Mouse (Mus musculus): Measurements from ENCODE around the gene Ppp1r13l. TPM values are rescaled to one million over a fixed set of nuclear protein-coding genes. Genes with fewer than 3 reads are reported as not detected.

Ppp1r13l gene
- polyA plus RNA-seq (2016; fragmentation: Nextera tagmentation; extraction: Ambion mirVana), result 1.7 and 1.9 TPM in 2 replicates

DNA sequence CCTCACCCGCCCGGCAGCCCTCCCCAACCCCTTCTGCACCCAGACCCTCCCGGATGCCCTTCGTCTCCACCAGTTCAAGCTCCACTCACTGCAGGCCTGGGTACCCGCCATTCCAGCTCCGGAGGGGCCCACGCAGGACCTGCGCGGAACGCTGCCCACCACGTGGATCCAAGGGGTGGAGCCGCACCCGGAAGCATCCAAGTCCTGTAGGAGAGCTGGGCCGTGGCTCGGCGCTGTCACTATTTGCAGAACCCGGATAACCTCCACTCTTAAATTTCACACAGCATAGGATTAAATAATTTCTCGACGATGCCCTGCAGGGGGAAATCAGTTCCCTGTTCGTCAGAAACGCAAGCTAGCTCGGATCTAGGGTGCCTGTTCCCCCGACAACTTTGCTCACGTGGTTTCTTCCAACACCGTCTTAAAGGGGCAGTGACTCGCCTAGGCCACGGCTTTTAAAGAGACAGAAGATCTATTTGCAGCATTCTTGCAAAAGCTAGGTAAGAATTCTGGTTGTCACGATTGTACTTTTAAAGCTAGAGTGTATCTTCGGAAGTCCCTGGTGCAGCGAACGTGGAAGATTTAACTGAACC is at the start of gene Ppp1r13l, which contains the start of gene Cd3eap:
Gene Ppp1r13l (plus strand): TSS at position 451 of the 593 bp plus-strand sequence.
Gene Cd3eap (minus strand): TSS at position 185 of the 593 bp plus-strand sequence.
- Histone ChIP-seq H3K27ac (peak within 1 kb of the TSS; percentile 82), H3K9me3 (replicated peaks) (no peaks in the 10 kb centered on the region), H3K36me3 (peaks cover 35% of the 10 kb centered on the region), H3K4me1 (peaks cover 64% of the 10 kb centered on the region), H3K9ac (peak within 1 kb of the TSS; percentile 77), H3K4me3 (peak within 1 kb of the TSS; percentile 72), H3K27me3 (replicated peaks) (peaks cover 14% of the 10 kb centered on the region), H3K4me2 (peak within 1 kb of the TSS; percentile 100)
- WGBS (ENCODE audit: insufficient replicate concordance), result 1% methylated on average over 31 of the region's 31 CpGs
- ATAC-seq, result peak; percentile 71

DNA sequence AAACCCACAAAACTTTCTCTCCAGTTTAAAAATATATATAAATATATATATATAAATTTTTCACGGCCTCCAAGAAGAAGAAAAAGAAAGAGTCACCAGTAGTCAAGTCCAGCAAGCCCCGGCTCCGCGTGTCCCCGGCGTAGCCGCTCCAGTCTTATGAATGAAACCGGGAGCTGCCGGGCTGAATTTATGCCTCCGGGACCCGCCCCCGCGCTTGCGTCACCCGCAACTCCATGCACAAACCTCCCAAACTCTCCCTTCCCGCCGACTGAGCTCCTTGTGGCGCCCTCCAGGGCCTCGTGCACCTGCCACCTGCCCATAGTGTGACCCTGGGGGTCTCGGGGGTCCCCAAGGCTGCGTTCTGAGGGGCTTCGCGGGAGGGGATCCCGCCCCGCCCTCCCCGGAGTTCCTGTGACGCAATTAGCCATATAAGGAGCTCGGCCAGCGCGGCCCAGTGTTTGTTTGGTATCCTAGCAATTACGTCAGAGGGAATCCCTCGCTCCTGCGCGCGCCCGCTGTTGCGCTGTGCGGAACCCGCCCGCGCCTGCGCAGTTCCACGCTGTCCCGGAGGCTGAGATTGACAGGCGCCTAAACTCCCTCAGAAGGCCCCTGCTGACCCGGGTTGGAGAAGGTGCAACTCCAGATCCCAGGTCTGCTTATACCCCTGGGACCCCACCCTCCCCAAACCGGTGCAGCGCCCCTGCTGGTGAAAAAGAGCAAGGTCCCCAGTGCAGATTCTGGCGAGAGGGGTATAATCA is 49.5 kb upstream of the Ppp1r13l start, which contains the start of gene Fosb:
Gene Fosb (minus strand): TSS at position 168 of the 758 bp plus-strand sequence.
- no peaks in the 10 kb centered on the region for H3K9me3 ChIP-seq (replicated peaks)
- under 1% methylated on average over 49 of the region's 49 CpGs for WGBS (ENCODE audit: insufficient replicate concordance)
- H3K9ac ChIP-seq, result peak within 1 kb of the TSS; percentile 64
- peak within 1 kb of the TSS; percentile 72 for H3K4me3 ChIP-seq
- no peaks in the 10 kb centered on the region for H3K36me3 ChIP-seq
- H3K4me1 ChIP-seq, result peaks cover 32% of the 10 kb centered on the region
- H3K27me3 ChIP-seq (replicated peaks), result peaks cover 84% of the 10 kb centered on the region
- peak; percentile 81 for ATAC-seq
- H3K4me2 ChIP-seq, result peak within 1 kb of the TSS; percentile 99
- no peak within 1 kb of the TSS; the same call in 1 of the 2 replicates for H3K27ac ChIP-seq

DNA sequence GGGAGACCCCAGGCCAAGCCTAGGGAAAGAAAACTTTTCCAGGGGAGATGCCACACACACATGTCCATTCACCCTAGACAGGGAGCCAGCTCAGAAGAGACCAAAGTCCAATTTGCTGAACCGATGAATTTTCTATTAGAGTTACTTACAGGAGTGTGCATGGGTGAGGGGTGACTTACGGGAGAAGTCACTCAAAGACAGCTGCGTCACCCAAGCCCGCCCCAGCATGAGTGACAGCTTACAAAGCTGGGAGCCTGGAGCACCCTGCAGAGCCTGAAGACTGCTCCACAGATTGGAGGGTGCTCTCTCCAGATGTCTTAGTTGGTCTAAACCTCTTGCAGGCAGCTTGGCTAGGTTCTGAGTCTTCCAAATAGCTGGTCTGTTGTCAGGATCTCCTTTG is 47.6 kb upstream of the Ppp1r13l start:
- ATAC-seq, result no peak
- Histone ChIP-seq H3K36me3 (no peaks in the 10 kb centered on the region), H3K9ac (no peak overlapping the region), H3K27me3 (replicated peaks) (peaks cover 84% of the 10 kb centered on the region), H3K4me2 (no peak overlapping the region), H3K4me1 (peaks cover 31% of the 10 kb centered on the region), H3K27ac (no peak overlapping the region), H3K4me3 (no peak overlapping the region), H3K9me3 (replicated peaks) (no peaks in the 10 kb centered on the region)
- 30% methylated on average over 4 of the region's 4 CpGs for WGBS (ENCODE audit: insufficient replicate concordance)

GRCm38 (mm10) chr7:19314033-19314432 is 45.5 kb upstream of the Ppp1r13l start:
- peaks cover 17% of the 10 kb centered on the region for H3K4me1 ChIP-seq
- no peaks in the 10 kb centered on the region for H3K9me3 ChIP-seq (replicated peaks)
- 38% methylated on average over 5 of the region's 5 CpGs for WGBS (ENCODE audit: insufficient replicate concordance)
- ATAC-seq, result no peak
- no peak overlapping the region for H3K27ac ChIP-seq
- H3K4me2 ChIP-seq, result no peak overlapping the region
- no peak overlapping the region for H3K4me3 ChIP-seq
- H3K27me3 ChIP-seq (replicated peaks), result peaks cover 92% of the 10 kb centered on the region
- no peaks in the 10 kb centered on the region for H3K36me3 ChIP-seq
- H3K9ac ChIP-seq, result no peak overlapping the region

DNA sequence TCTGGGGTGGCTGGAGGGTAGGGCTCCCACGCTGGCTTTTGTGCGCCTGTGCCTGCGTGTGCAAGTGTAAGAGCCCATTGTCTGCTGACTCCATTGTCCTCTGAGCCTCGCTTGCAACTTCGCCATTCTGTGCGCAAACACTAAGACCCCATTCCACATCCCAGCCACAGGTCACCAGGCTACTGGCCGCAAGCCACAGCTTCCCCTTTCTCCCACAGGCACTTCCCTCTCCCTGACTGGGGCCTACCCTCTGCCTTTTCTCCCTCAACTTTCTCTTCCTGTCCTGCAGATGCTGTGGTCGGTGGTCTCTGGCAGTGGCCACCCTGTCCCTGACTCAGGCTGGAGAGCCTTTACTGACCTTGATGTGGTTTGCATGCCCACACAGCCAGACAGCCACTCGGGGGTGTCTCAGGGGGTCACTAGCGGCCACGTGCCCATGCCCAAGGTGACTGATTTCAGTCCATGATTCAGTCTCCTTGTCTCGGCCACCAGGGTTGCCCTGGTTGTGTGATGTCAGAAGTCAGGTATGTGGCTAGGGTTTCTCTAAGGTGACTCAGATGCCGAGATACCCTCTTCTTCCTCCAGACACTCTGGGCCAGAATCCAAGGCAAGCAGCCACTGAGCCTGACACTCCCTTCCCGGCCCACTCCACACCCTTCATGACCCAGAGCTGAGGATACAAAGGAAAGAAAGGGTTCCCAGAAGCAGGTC is 42.9 kb upstream of the Ppp1r13l start:
- Histone ChIP-seq H3K27me3 (replicated peaks) (peaks cover 100% of the 10 kb centered on the region), H3K36me3 (no peaks in the 10 kb centered on the region), H3K27ac (no peak overlapping the region), H3K4me2 (0 out of 2 replicates have a peak overlapping the region, but pooled peaks have one; percentile 4), H3K9ac (no peak overlapping the region), H3K4me1 (peaks cover 15% of the 10 kb centered on the region), H3K4me3 (no peak overlapping the region), H3K9me3 (replicated peaks) (no peaks in the 10 kb centered on the region)
- no peak for ATAC-seq
- WGBS (ENCODE audit: insufficient replicate concordance), result 13% methylated on average over 14 of the region's 14 CpGs

- Histone ChIP-seq H3K4me3 (no peak overlapping the region), H3K4me2 (no peak overlapping the region), H3K36me3 (no peaks in the 10 kb centered on the region), H3K9ac (no peak overlapping the region), H3K27me3 (replicated peaks) (peaks cover 100% of the 10 kb centered on the region), H3K4me1 (peaks cover 15% of the 10 kb centered on the region), H3K27ac (no peak overlapping the region), H3K9me3 (replicated peaks) (no peaks in the 10 kb centered on the region)
- WGBS (ENCODE audit: insufficient replicate concordance), result 52% methylated on average over 2 of the region's 2 CpGs
- no peak for ATAC-seq
These were observed 41.3 kb upstream of the Ppp1r13l start for GRCm38 (mm10) chr7:19318201-19318600.

DNA sequence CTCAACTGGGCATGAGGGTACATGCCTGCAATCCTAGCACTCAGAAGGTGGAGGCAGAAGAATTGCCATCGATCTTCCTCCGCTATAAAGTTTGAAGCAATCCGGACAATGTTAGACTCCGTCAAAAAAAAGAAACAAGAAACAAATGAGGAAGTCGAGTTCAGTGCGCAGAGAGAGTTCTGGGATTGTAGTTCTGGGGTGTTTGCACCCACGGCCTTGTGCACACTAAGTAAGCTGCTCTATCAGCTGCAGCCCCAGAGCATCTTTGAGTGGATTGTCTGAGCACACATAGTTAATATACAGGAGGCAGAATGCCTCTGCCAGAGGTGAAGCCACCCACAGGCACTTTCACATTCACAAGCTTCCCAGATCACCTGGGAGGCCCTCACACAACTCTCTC is 40.9 kb upstream of the Ppp1r13l start:
- Histone ChIP-seq H3K9me3 (replicated peaks) (no peaks in the 10 kb centered on the region), H3K27me3 (replicated peaks) (peaks cover 100% of the 10 kb centered on the region)

GRCm38 (mm10) chr7:19319458-19319857 is 40.1 kb upstream of the Ppp1r13l start:
- H3K4me1 ChIP-seq, result peaks cover 15% of the 10 kb centered on the region
- peaks cover 100% of the 10 kb centered on the region for H3K27me3 ChIP-seq (replicated peaks)
- H3K27ac ChIP-seq, result no peak overlapping the region
- no peaks in the 10 kb centered on the region for H3K9me3 ChIP-seq (replicated peaks)
- peak overlapping the region; percentile 69 for H3K4me2 ChIP-seq
- H3K4me3 ChIP-seq, result peak overlapping the region; percentile 44
- peak; percentile 66 for ATAC-seq
- WGBS (ENCODE audit: insufficient replicate concordance), result 22% methylated on average over 9 of the region's 9 CpGs
- peak overlapping the region; percentile 37; the same call in 1 of the 2 replicates for H3K9ac ChIP-seq
- no peaks in the 10 kb centered on the region for H3K36me3 ChIP-seq

More for the DNA sequence above, 40.9 kb upstream of the Ppp1r13l start:
- Histone ChIP-seq H3K4me1 (peaks cover 15% of the 10 kb centered on the region), H3K4me2 (no peak overlapping the region), H3K9ac (no peak overlapping the region), H3K36me3 (no peaks in the 10 kb centered on the region), H3K27ac (no peak overlapping the region), H3K4me3 (no peak overlapping the region)
- 40% methylated on average over 7 of the region's 7 CpGs for WGBS (ENCODE audit: insufficient replicate concordance)
- no peak for ATAC-seq

DNA sequence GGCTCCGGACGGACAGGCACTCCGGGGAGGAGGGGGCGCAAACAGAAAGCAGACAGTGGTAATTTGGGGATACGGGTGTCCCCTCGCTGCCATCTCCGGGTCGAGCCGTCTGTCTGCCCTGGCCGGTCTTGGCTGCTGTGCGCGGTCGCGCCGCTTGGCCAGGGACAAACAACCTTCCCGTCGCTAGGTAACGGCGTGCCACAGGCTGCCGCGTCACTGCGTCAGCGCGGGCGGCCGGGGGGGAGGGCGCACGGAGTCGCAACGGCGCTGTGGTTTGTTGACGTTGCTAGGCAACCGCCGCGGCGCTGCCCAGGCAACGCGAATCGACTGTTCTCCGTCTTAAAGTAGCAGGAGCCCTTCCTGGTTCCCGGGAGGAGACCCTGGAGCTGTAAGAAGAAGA is 39.6 kb upstream of the Ppp1r13l start:
- no peaks in the 10 kb centered on the region for H3K36me3 ChIP-seq
- peaks cover 15% of the 10 kb centered on the region for H3K4me1 ChIP-seq
- peaks cover 99% of the 10 kb centered on the region for H3K27me3 ChIP-seq (replicated peaks)
- H3K27ac ChIP-seq, result no peak overlapping the region
- H3K9me3 ChIP-seq (replicated peaks), result no peaks in the 10 kb centered on the region
- ATAC-seq, result peak; percentile 82
- H3K4me2 ChIP-seq, result peak overlapping the region; percentile 69
- under 1% methylated on average over 41 of the region's 41 CpGs for WGBS (ENCODE audit: insufficient replicate concordance)
- H3K9ac ChIP-seq, result peak overlapping the region; percentile 37; the same call in 1 of the 2 replicates
- peak overlapping the region; percentile 44 for H3K4me3 ChIP-seq

DNA sequence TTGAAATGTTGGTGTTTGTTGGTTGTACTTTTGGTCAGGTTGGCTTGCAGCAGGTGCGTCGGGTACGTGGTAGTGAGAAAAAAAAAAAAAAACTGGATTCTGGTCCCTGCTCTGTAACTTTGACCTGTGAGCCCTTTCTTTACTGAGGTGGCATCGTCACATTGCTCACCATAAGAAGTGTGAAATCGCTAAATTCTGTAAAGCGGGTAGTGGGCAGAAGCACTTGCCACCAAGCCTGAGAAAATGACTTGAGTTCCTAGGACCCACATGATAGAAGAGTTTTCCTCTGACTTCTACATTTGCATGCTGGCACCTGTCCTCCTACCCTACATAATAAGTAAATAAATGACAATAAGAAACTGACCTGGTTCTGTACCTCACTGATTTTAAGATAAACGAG is 38.9 kb upstream of the Ppp1r13l start:
- Histone ChIP-seq H3K9me3 (replicated peaks) (no peaks in the 10 kb centered on the region), H3K4me2 (peak overlapping the region; percentile 69), H3K27ac (no peak overlapping the region), H3K27me3 (replicated peaks) (peaks cover 92% of the 10 kb centered on the region), H3K4me3 (no peak overlapping the region), H3K4me1 (peaks cover 17% of the 10 kb centered on the region), H3K9ac (no peak overlapping the region), H3K36me3 (no peaks in the 10 kb centered on the region)
- no peak for ATAC-seq
- 27% methylated on average over 7 of the region's 7 CpGs for WGBS (ENCODE audit: insufficient replicate concordance)

GRCm38 (mm10) chr7:19321464-19321863 is 38.1 kb upstream of the Ppp1r13l start:
- no peak overlapping the region for H3K4me2 ChIP-seq
- no peak overlapping the region for H3K4me3 ChIP-seq
- WGBS (ENCODE audit: insufficient replicate concordance), result 42% methylated on average over 5 of the region's 5 CpGs
- H3K9me3 ChIP-seq (replicated peaks), result no peaks in the 10 kb centered on the region
- H3K27ac ChIP-seq, result no peak overlapping the region
- H3K27me3 ChIP-seq (replicated peaks), result peaks cover 85% of the 10 kb centered on the region
- peaks cover 26% of the 10 kb centered on the region for H3K4me1 ChIP-seq
- no peak for ATAC-seq
- H3K36me3 ChIP-seq, result no peaks in the 10 kb centered on the region
- no peak overlapping the region for H3K9ac ChIP-seq

Measured in liver, embryonic 12.5 days (tissue).